In genomic region chr19:53600549-53601362, GRCm38 (mm10) we compare ENCODE assay signal across 8 mouse cellular contexts. TPM values are rescaled to one million over a fixed set of nuclear protein-coding genes. Genes with fewer than 3 reads are reported as not detected.
A peak's percentile ranks its signal among the peaks of the same experiment; 100 is the strongest.
DNase-seq lines count a peak whose midpoint lies in the region; ATAC-seq and TF ChIP-seq lines count a peak whose summit lies in the region.

No protein-coding gene starts in this region.

- H3K36me3 ChIP-seq in forebrain, embryonic 13.5 days (ENCODE audit: poor library complexity, severe bottlenecking): peaks cover 25% of the 10 kb centered on the region

- H3K4me1 ChIP-seq in forebrain, embryonic 13.5 days: peaks cover 23% of the 10 kb centered on the region

- TF ChIP-seq CTCF in Patski (IDR thresholded peaks at IDR 0.05): no peak

- in situ Hi-C loops in Patski (cut with MboI; ENCODE audit: low pct_unique_long_range_greater_than_20kb): no loop called here

- POLR2A ChIA-PET in Patski (lab: Charles Lee): interaction anchor here (0.6 kb wide), 2 partner anchors 70 to 201 kb away, joined by 3 to 4 read pairs; no protein-coding TSS in a partner anchor

- H3K27me3 ChIP-seq in Patski: peaks cover 1% of the 10 kb centered on the region
- H3K27me3 ChIP-seq in forebrain, embryonic 13.5 days: no peaks in the 10 kb centered on the region

- ATAC-seq in Patski: peak; percentile 40
- peak; percentile 65 for ATAC-seq in forebrain, embryonic 13.5 days

- CTCF ChIA-PET in Patski (lab: Charles Lee): interaction anchor here (1.3 to 1.5 kb wide), 3 partner anchors 41 to 183 kb away, joined by 4 to 7 read pairs (median 4); no protein-coding TSS in a partner anchor

- H3K9me3 ChIP-seq in forebrain, embryonic 13.5 days (replicated peaks): no peaks in the 10 kb centered on the region

- no peak for DNase-seq in Patski (ENCODE audit: low read depth, low spot score)
- peak; percentile 56 for DNase-seq in cerebellum, adult 11 months
- peak; percentile 62 for DNase-seq in heart, postnatal 4 days
- peak; percentile 59 to 63 for DNase-seq in layer of hippocampus, postnatal 14 days (ENCODE audit: low spot score in 2 of 2)
- DNase-seq in lung, postnatal 10 days: peak; percentile 74
- peak; percentile 26 for DNase-seq in retina, adult 2 months (ENCODE audit: low read depth, low spot score)
- peak; percentile 67 to 78 for DNase-seq in thymus, postnatal 36 days

- peak overlapping the region; percentile 97 for H3K27ac ChIP-seq in forebrain, embryonic 13.5 days

- peak overlapping the region; percentile 96 for H3K9ac ChIP-seq in forebrain, embryonic 13.5 days

- H3K4me2 ChIP-seq in forebrain, embryonic 13.5 days: peak overlapping the region; percentile 97

- peak overlapping the region; percentile 98 for H3K4me3 ChIP-seq in forebrain, embryonic 13.5 days

- WGBS in forebrain, embryonic 13.5 days: under 1% methylated on average over 65 of the region's 82 CpGs

RNA-seq across cellular contexts. Expression of gene Smc3, which starts 0.6 kb away (rescaled TPM):
- polyA plus RNA-seq in Patski (2021): 60.2 TPM
- 87.3 and 87.4 TPM in 2 replicates for polyA plus RNA-seq in forebrain, embryonic 13.5 days (2015; fragmentation: Nextera tagmentation; extraction: Ambion mirVana)
- 10 to 100 TPM; 33.2 to 34.2 TPM for total RNA-seq in heart, postnatal 4 days (2021)
- total RNA-seq in layer of hippocampus, postnatal 14 days (2021): 10 to 100 TPM; 34.8 to 37.3 TPM

RNA-seq across cellular contexts. Expression of gene Nutf2-ps1, which starts 11.9 kb away (rescaled TPM):
- polyA plus RNA-seq in Patski (2021): 123 TPM
- 412 and 436 TPM in 2 replicates for polyA plus RNA-seq in forebrain, embryonic 13.5 days (2015; fragmentation: Nextera tagmentation; extraction: Ambion mirVana)
- total RNA-seq in heart, postnatal 4 days (2021): 100 to 1,000 TPM; 124 to 126 TPM
- total RNA-seq in layer of hippocampus, postnatal 14 days (2021): 10 to 100 TPM; 29.8 to 45.3 TPM
